Mouse (Mus musculus): ENCODE measurements around the gene Gm19684. TPM values are rescaled to one million over a fixed set of nuclear protein-coding genes. Genes with fewer than 3 reads are reported as not detected.
"Not testable (repeated sequence)": the region's sequence is repeated elsewhere in the genome, so short reads cannot be mapped to it uniquely, and the experiment has no call there.

Gm19684 gene
- total RNA-seq, 2 experiments from 2014 or later: not detected

- DNase-seq; intact Hi-C loops (cut with DNase I): not testable (repeated sequence)
Measured at GRCm38 (mm10) chr17:36128968-36129817, 7.7 kb downstream of the Gm19684 start, which contains the start of gene Gm7030. Gene Gm7030 (minus strand): TSS chr17:36129425.

GRCm38 (mm10) chr17:36131516-36132265 is 10.2 kb downstream of the Gm19684 start:
- intact Hi-C loops (cut with DNase I): loop anchor here (10.0 kb wide), 1 partner anchor 67 kb away; no protein-coding TSS in a partner anchor
- DNase-seq: no peak

GRCm38 (mm10) chr17:36135421-36136231 is 14.1 kb downstream of the Gm19684 start:
- DNase-seq: not testable (repeated sequence)
- intact Hi-C loops (cut with DNase I): loop anchor here (10.0 kb wide), 1 partner anchor 71 kb away; no protein-coding TSS in a partner anchor

- intact Hi-C loops (cut with DNase I): loop anchor here (10.0 kb wide), 1 partner anchor 72 kb away; no protein-coding TSS in a partner anchor
Measured at GRCm38 (mm10) chr17:36136299-36136848, 14.9 kb downstream of the Gm19684 start.

GRCm38 (mm10) chr17:36145111-36145860 is 23.8 kb downstream of the Gm19684 start:
- intact Hi-C loops (cut with DNase I): no loop called here
- DNase-seq: no peak

More at GRCm38 (mm10) chr17:36136299-36136848, 14.9 kb downstream of the Gm19684 start:
- not testable (repeated sequence) for DNase-seq

- DNase-seq; intact Hi-C loops (cut with DNase I): not testable (repeated sequence)
Measured at GRCm38 (mm10) chr17:36145861-36146156, 24.3 kb downstream of the Gm19684 start.

GRCm38 (mm10) chr17:36146937-36147336 is 25.5 kb downstream of the Gm19684 start:
- intact Hi-C loops (cut with DNase I); DNase-seq: not testable (repeated sequence)

- intact Hi-C loops (cut with DNase I); DNase-seq: not testable (repeated sequence)
Measured at GRCm38 (mm10) chr17:36148468-36148867, 27.0 kb downstream of the Gm19684 start.

GRCm38 (mm10) chr17:36151200-36151599 is 29.7 kb downstream of the Gm19684 start:
- DNase-seq: not testable (repeated sequence)

GRCm38 (mm10) chr17:36154271-36155149 is 33.0 kb downstream of the Gm19684 start:
- intact Hi-C loops (cut with DNase I): no loop called here
- no peak for DNase-seq

More at GRCm38 (mm10) chr17:36151200-36151599, 29.7 kb downstream of the Gm19684 start:
- intact Hi-C loops (cut with DNase I): not testable (repeated sequence)

GRCm38 (mm10) chr17:36157782-36158181 is 36.3 kb downstream of the Gm19684 start:
- intact Hi-C loops (cut with DNase I); DNase-seq: not testable (repeated sequence)

GRCm38 (mm10) chr17:36158264-36158663 is 36.8 kb downstream of the Gm19684 start:
- intact Hi-C loops (cut with DNase I); DNase-seq: not testable (repeated sequence)

- DNase-seq: no peak
- intact Hi-C loops (cut with DNase I): no loop called here
Measured at GRCm38 (mm10) chr17:36161129-36162051, 39.9 kb downstream of the Gm19684 start.

GRCm38 (mm10) chr17:36166901-36167300 is 45.4 kb downstream of the Gm19684 start:
- intact Hi-C loops (cut with DNase I); DNase-seq: not testable (repeated sequence)

- DNase-seq: no peak
Measured at GRCm38 (mm10) chr17:36167306-36168038, 46.0 kb downstream of the Gm19684 start.

GRCm38 (mm10) chr17:36168039-36168652 is 46.7 kb downstream of the Gm19684 start, which contains the start of gene Gm8909:
Gene Gm8909 (minus strand): TSS chr17:36168537.
- intact Hi-C loops (cut with DNase I): no loop called here
- DNase-seq: no peak

More at GRCm38 (mm10) chr17:36167306-36168038, 46.0 kb downstream of the Gm19684 start:
- intact Hi-C loops (cut with DNase I): no loop called here
